Mouse (Mus musculus): ENCODE measurements around the gene 2310030G06Rik. TPM values are rescaled to one million over a fixed set of nuclear protein-coding genes. Genes with fewer than 3 reads are reported as not detected.

2310030G06Rik gene
- polyA plus RNA-seq (2016; fragmentation: Nextera tagmentation; extraction: Ambion mirVana): 0.88 and 1.6 TPM in 2 replicates

GRCm38 (mm10) chr9:50746214-50746677, at the start of gene 2310030G06Rik:
Gene 2310030G06Rik, minus strand, starts transcription at chr9:50746536.
- H3K4me3 ChIP-seq (replicated peaks): peak within 1 kb of the TSS; percentile 38
- H3K9me3 ChIP-seq: no peaks in the 10 kb centered on the region
- H3K9ac ChIP-seq: peak within 1 kb of the TSS; percentile 38; the same call in 1 of the 2 replicates
- no peak; the same call in 1 of the 2 replicates for ATAC-seq (ENCODE audit: low FRiP score)
- H3K27me3 ChIP-seq: peaks cover 23% of the 10 kb centered on the region
- H3K4me1 ChIP-seq: peaks cover 7% of the 10 kb centered on the region
- peak within 1 kb of the TSS; percentile 57 for H3K4me2 ChIP-seq
- 2% methylated on average over 19 of the region's 19 CpGs for WGBS
- no peaks in the 10 kb centered on the region for H3K36me3 ChIP-seq (replicated peaks)
- no peak within 1 kb of the TSS for H3K27ac ChIP-seq

GRCm38 (mm10) chr9:50795266-50795665, 48.9 kb upstream of the 2310030G06Rik start:
- peaks cover 38% of the 10 kb centered on the region for H3K36me3 ChIP-seq (replicated peaks)
- H3K27ac ChIP-seq: no peak overlapping the region
- H3K4me3 ChIP-seq (replicated peaks): no peak overlapping the region
- H3K4me1 ChIP-seq: no peaks in the 10 kb centered on the region
- no peak overlapping the region for H3K4me2 ChIP-seq
- H3K9me3 ChIP-seq: no peaks in the 10 kb centered on the region
- WGBS: 88% methylated on average over 3 of the region's 3 CpGs
- H3K9ac ChIP-seq: no peak overlapping the region
- no peaks in the 10 kb centered on the region for H3K27me3 ChIP-seq
- ATAC-seq (ENCODE audit: low FRiP score): no peak

- H3K4me1 ChIP-seq: no peaks in the 10 kb centered on the region
- WGBS: 66% methylated on average over 2 of the region's 2 CpGs
- no peak overlapping the region for H3K4me3 ChIP-seq (replicated peaks)
- no peak for ATAC-seq (ENCODE audit: low FRiP score)
- H3K9ac ChIP-seq: no peak overlapping the region
- H3K9me3 ChIP-seq: no peaks in the 10 kb centered on the region
- H3K4me2 ChIP-seq: no peak overlapping the region
- no peak overlapping the region for H3K27ac ChIP-seq
- peaks cover 82% of the 10 kb centered on the region for H3K36me3 ChIP-seq (replicated peaks)
- no peaks in the 10 kb centered on the region for H3K27me3 ChIP-seq
These were observed 35.8 kb upstream of the 2310030G06Rik start for GRCm38 (mm10) chr9:50782155-50782554.

GRCm38 (mm10) chr9:50776162-50776760, 29.9 kb upstream of the 2310030G06Rik start:
- H3K27me3 ChIP-seq: no peaks in the 10 kb centered on the region
- H3K4me2 ChIP-seq: peak overlapping the region; percentile 87
- H3K4me3 ChIP-seq (replicated peaks): peak overlapping the region; percentile 94
- 65% methylated on average over 11 of the region's 11 CpGs for WGBS
- no peak overlapping the region for H3K27ac ChIP-seq
- peaks cover 20% of the 10 kb centered on the region for H3K4me1 ChIP-seq
- ATAC-seq (ENCODE audit: low FRiP score): no peak
- peak overlapping the region; percentile 91 for H3K9ac ChIP-seq
- no peaks in the 10 kb centered on the region for H3K9me3 ChIP-seq
- H3K36me3 ChIP-seq (replicated peaks): peaks cover 27% of the 10 kb centered on the region

- Histone ChIP-seq H3K4me1 (peaks cover 20% of the 10 kb centered on the region), H3K36me3 (replicated peaks) (peaks cover 23% of the 10 kb centered on the region), H3K27ac (peak overlapping the region; percentile 87), H3K27me3 (no peaks in the 10 kb centered on the region), H3K9me3 (no peaks in the 10 kb centered on the region), H3K9ac (peak overlapping the region; percentile 91), H3K4me3 (replicated peaks) (peak overlapping the region; percentile 94), H3K4me2 (peak overlapping the region; percentile 87)
- ATAC-seq (ENCODE audit: low FRiP score): peak; percentile 50
- under 1% methylated on average over 30 of the region's 30 CpGs for WGBS
These were observed 29.4 kb upstream of the 2310030G06Rik start for GRCm38 (mm10) chr9:50775662-50776126.

- Histone ChIP-seq H3K4me2 (peak within 1 kb of the TSS; percentile 87), H3K4me3 (replicated peaks) (peak within 1 kb of the TSS; percentile 94), H3K9me3 (no peaks in the 10 kb centered on the region), H3K27ac (peak within 1 kb of the TSS; percentile 87), H3K36me3 (replicated peaks) (peaks cover 18% of the 10 kb centered on the region), H3K4me1 (peaks cover 20% of the 10 kb centered on the region), H3K27me3 (no peaks in the 10 kb centered on the region), H3K9ac (peak within 1 kb of the TSS; percentile 91)
- ATAC-seq (ENCODE audit: low FRiP score): peak; percentile 87
- under 1% methylated on average over 42 of the region's 51 CpGs for WGBS
These were observed 28.8 kb upstream of the 2310030G06Rik start, which contains the start of the genes Alg9 and 1110032A03Rik for GRCm38 (mm10) chr9:50774991-50775612. Gene Alg9, plus strand, starts transcription at chr9:50775019. Gene 1110032A03Rik, minus strand, starts transcription at chr9:50775520.

GRCm38 (mm10) chr9:50774026-50774462, 27.7 kb upstream of the 2310030G06Rik start:
- Histone ChIP-seq H3K27ac (no peak overlapping the region), H3K9me3 (no peaks in the 10 kb centered on the region), H3K4me1 (peaks cover 26% of the 10 kb centered on the region), H3K4me2 (peak overlapping the region; percentile 87; the same call in 1 of the 2 replicates), H3K9ac (no peak overlapping the region), H3K4me3 (replicated peaks) (no peak overlapping the region), H3K36me3 (replicated peaks) (peaks cover 8% of the 10 kb centered on the region), H3K27me3 (no peaks in the 10 kb centered on the region)
- no peak for ATAC-seq (ENCODE audit: low FRiP score)
- WGBS: 83% methylated on average over 4 of the region's 4 CpGs

- no peak overlapping the region for H3K27ac ChIP-seq
- no peaks in the 10 kb centered on the region for H3K27me3 ChIP-seq
- H3K4me1 ChIP-seq: peaks cover 24% of the 10 kb centered on the region
- no peaks in the 10 kb centered on the region for H3K36me3 ChIP-seq (replicated peaks)
- ATAC-seq (ENCODE audit: low FRiP score): no peak
- no peak overlapping the region for H3K9ac ChIP-seq
- H3K4me3 ChIP-seq (replicated peaks): no peak overlapping the region
- 76% methylated on average over 2 of the region's 2 CpGs for WGBS
- no peak overlapping the region for H3K4me2 ChIP-seq
- H3K9me3 ChIP-seq: no peaks in the 10 kb centered on the region
These were observed 23.7 kb upstream of the 2310030G06Rik start for GRCm38 (mm10) chr9:50770011-50770410.

- Histone ChIP-seq H3K27ac (peak within 1 kb of the TSS; percentile 89), H3K4me3 (replicated peaks) (peak within 1 kb of the TSS; percentile 61), H3K36me3 (replicated peaks) (no peaks in the 10 kb centered on the region), H3K27me3 (no peaks in the 10 kb centered on the region), H3K4me2 (peak within 1 kb of the TSS; percentile 69), H3K4me1 (peaks cover 13% of the 10 kb centered on the region), H3K9me3 (no peaks in the 10 kb centered on the region), H3K9ac (peak within 1 kb of the TSS; percentile 71)
- peak; percentile 96 for ATAC-seq (ENCODE audit: low FRiP score)
- WGBS: 5% methylated on average over 59 of the region's 59 CpGs
These were observed 22.0 kb upstream of the 2310030G06Rik start, which contains the start of gene Fdxacb1 for GRCm38 (mm10) chr9:50768107-50769002. Gene Fdxacb1, plus strand, starts transcription at chr9:50768236.

GRCm38 (mm10) chr9:50767531-50768106, 21.3 kb upstream of the 2310030G06Rik start:
- H3K4me2 ChIP-seq: peak overlapping the region; percentile 69
- H3K36me3 ChIP-seq (replicated peaks): no peaks in the 10 kb centered on the region
- H3K9me3 ChIP-seq: no peaks in the 10 kb centered on the region
- peak overlapping the region; percentile 61 for H3K4me3 ChIP-seq (replicated peaks)
- ATAC-seq (ENCODE audit: low FRiP score): peak; percentile 34
- H3K27me3 ChIP-seq: no peaks in the 10 kb centered on the region
- H3K27ac ChIP-seq: peak overlapping the region; percentile 89
- 5% methylated on average over 17 of the region's 17 CpGs for WGBS
- H3K9ac ChIP-seq: peak overlapping the region; percentile 71
- peaks cover 13% of the 10 kb centered on the region for H3K4me1 ChIP-seq

- no peak overlapping the region for H3K4me3 ChIP-seq (replicated peaks)
- no peak overlapping the region for H3K27ac ChIP-seq
- H3K9me3 ChIP-seq: no peaks in the 10 kb centered on the region
- H3K27me3 ChIP-seq: 0 out of 2 replicates have a peak, but pooled peaks cover 5% of the 10 kb centered on the region
- no peaks in the 10 kb centered on the region for H3K36me3 ChIP-seq (replicated peaks)
- no peak overlapping the region for H3K9ac ChIP-seq
- 84% methylated on average over 1 of the region's 1 CpGs for WGBS
- ATAC-seq (ENCODE audit: low FRiP score): no peak
- H3K4me2 ChIP-seq: no peak overlapping the region
- peaks cover 5% of the 10 kb centered on the region; the same call in 1 of the 2 replicates for H3K4me1 ChIP-seq
These were observed 17.0 kb upstream of the 2310030G06Rik start for GRCm38 (mm10) chr9:50763331-50763730.
